Mouse (Mus musculus) heart, embryonic 12.5 days (tissue): ENCODE data around the gene 4930452B06Rik. TPM values are rescaled to one million over a fixed set of nuclear protein-coding genes. Genes with fewer than 3 reads are reported as not detected.

Experiments used
- ATAC-seq: fragments of 200-750 bp; cut with Nextera tagmentation; 2 replicates; pipeline ENCODE4 v1.8.0; 2017; ENCODE audit warnings: moderate TSS enrichment, moderate library complexity; ENCODE audit not compliant: insufficient number of reproducible peaks, low FRiP score
- H3K27ac ChIP-seq: fragments of 300-500 bp; sonication (generic); 2 replicates; pipeline ENCODE4 v1.5.1; 2016; ENCODE audit warnings: mild to moderate bottlenecking, moderate library complexity; ENCODE audit not compliant: poor library complexity, severe bottlenecking
- H3K27me3 ChIP-seq: fragments of 300-500 bp; sonication (generic); replicated peaks from 2 replicates; pipeline ENCODE4 v1.6.1; 2016; ENCODE audit warnings: mild to moderate bottlenecking, moderate library complexity
- H3K36me3 ChIP-seq: fragments of 300-500 bp; sonication (generic); 2 replicates; pipeline ENCODE4 v1.6.1; 2016; ENCODE audit warnings: mild to moderate bottlenecking, moderate library complexity
- H3K4me1 ChIP-seq: fragments of 300-500 bp; sonication (generic); replicated peaks from 2 replicates; pipeline ENCODE4 v1.6.1; 2016; ENCODE audit warnings: mild to moderate bottlenecking
- H3K4me2 ChIP-seq: fragments of 300-500 bp; sonication (generic); 2 replicates; pipeline ENCODE4 v1.6.1; 2016; ENCODE audit warnings: mild to moderate bottlenecking, moderate library complexity
- H3K4me3 ChIP-seq: fragments of 300-500 bp; sonication (generic); 2 replicates; pipeline ENCODE4 v1.5.1; 2016; ENCODE audit warnings: mild to moderate bottlenecking
- H3K9ac ChIP-seq: fragments of 300-500 bp; sonication (generic); 2 replicates; pipeline ENCODE4 v1.6.1; 2016; ENCODE audit warnings: mild to moderate bottlenecking, moderate library complexity
- H3K9me3 ChIP-seq: fragments of 300-500 bp; sonication (generic); replicated peaks from 2 replicates; pipeline ENCODE4 v1.6.1; 2016; ENCODE audit warnings: mild to moderate bottlenecking, moderate library complexity
- WGBS: fragments of 180-500 bp; shearing (Covaris S2); methylation state at CpG from one replicate; pipeline ENCODE4 v1.1.7; 2016; 5-methylcytosine and 5-hydroxymethylcytosine counted together
- polyA plus RNA-seq: library from polyadenylated mRNA; unstranded; fragments of >200 nt; fragmentation: Nextera tagmentation; extraction: Ambion mirVana; gene quantifications from 2 replicates; pipeline ENCODE4 v1.2.1, GENCODE M21; 2016

Gene 4930452B06Rik
- polyA plus RNA-seq, 1 experiment from 2014 or later = 21.4 TPM

DNA sequence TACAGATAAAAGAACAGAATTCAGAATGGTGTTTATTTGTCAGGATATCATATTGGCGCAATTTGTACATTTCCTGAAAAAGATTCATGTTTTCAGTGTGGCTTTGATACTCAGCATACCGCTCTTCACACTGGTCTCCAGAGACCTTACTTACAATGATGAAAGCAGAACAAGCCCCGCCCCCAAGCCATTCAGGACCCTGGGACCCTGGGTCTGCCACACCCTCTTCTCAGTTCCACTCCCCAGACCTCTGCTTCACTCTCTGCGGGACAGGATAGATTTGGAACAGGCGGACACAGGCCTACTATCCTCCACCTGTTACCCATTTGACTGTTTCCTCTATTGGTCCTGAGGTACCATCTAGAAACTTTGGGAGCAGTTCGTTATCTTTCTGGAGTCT, 260.1 kb downstream of the 4930452B06Rik start:
- no peak for ATAC-seq
- Histone ChIP-seq H3K4me2 (no peak overlapping the region), H3K36me3 (no peaks in the 10 kb centered on the region), H3K4me3 (no peak overlapping the region), H3K9ac (no peak overlapping the region), H3K4me1 (no peaks in the 10 kb centered on the region), H3K27ac (no peak overlapping the region), H3K27me3 (no peaks in the 10 kb centered on the region), H3K9me3 (no peaks in the 10 kb centered on the region)
- 68% methylated on average over 6 of the region's 6 CpGs for WGBS

DNA sequence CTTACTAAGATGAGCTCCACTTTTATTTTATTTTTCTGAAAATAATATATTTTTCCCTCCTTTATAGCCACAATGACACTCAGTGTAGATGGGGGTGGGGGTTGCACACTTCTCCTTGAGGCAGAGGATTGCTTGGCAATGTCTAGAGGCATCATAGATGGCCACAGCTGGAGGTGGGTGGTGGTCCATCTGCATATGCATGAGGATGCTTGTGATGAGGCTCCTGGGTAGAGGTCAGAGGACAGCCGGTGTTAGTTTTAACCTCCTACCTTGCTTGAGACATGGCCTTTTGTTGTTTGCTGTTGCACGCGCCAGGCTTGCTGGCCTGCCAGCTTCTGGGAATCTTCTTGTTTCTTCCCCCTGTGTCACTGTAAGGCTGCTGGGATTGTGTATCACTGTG, 262.7 kb downstream of the 4930452B06Rik start:
- WGBS = 87% methylated on average over 3 of the region's 3 CpGs
- no peaks in the 10 kb centered on the region for H3K9me3 ChIP-seq
- H3K9ac ChIP-seq = no peak overlapping the region
- no peaks in the 10 kb centered on the region for H3K4me1 ChIP-seq
- ATAC-seq = no peak
- no peaks in the 10 kb centered on the region for H3K36me3 ChIP-seq
- H3K4me3 ChIP-seq = no peak overlapping the region
- no peak overlapping the region for H3K27ac ChIP-seq
- H3K27me3 ChIP-seq = no peaks in the 10 kb centered on the region
- H3K4me2 ChIP-seq = no peak overlapping the region

DNA sequence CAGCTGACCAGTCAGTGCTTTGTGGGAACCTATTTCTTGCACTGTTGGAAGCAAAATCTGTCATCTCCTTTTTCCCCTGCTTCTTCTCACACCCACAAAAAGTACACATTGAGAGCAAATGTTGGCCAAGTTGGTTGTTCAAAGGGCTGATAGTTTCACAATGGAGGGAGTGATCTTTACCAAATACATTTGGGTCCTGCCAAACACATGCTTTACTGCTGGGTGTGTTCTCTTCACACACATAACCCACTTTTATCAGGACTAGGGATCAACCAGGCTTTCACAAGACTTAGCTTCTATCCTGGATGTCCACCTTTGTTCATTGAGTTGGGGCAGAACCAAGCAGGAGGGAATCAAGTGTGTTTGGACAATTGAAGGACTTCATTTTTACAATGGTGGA, 267.5 kb downstream of the 4930452B06Rik start:
- Histone ChIP-seq H3K36me3 (no peaks in the 10 kb centered on the region), H3K9me3 (no peaks in the 10 kb centered on the region), H3K4me3 (no peak overlapping the region), H3K9ac (no peak overlapping the region), H3K27me3 (no peaks in the 10 kb centered on the region), H3K4me1 (peaks cover 5% of the 10 kb centered on the region), H3K27ac (no peak overlapping the region), H3K4me2 (no peak overlapping the region)
- ATAC-seq = no peak

DNA sequence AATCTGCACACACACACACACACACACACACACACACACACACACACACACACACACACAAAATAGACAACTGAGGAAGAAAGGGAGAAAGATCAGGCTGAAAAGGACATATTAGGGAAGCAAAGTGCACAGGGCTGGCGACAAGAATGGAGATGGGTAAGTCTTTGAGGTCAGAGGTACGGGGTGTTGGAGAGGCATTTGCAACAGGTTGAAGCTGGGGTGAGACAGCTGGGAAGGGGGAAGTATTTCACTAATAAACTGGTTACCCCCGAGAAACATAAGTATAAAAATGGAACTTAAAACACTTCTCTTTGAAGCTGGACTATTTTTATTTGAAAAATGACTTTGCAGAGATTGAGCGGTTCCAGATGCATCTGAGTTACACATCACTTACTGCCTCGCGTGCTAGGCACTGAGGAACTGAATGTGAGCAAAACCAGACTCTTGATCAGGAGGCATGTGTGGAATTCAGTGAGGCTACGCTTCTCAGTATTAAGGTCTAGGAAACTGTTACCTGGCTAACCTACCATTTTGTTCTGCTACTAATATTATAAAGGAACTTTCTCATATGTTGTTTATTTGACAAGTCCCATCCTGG, 270.3 kb downstream of the 4930452B06Rik start:
- no peaks in the 10 kb centered on the region for H3K9me3 ChIP-seq
- H3K4me2 ChIP-seq = no peak overlapping the region
- no peak overlapping the region for H3K4me3 ChIP-seq
- H3K36me3 ChIP-seq = no peaks in the 10 kb centered on the region
- H3K27ac ChIP-seq = no peak overlapping the region
- H3K9ac ChIP-seq = no peak overlapping the region
- ATAC-seq = no peak
- no peaks in the 10 kb centered on the region for H3K27me3 ChIP-seq
- H3K4me1 ChIP-seq = peaks cover 5% of the 10 kb centered on the region
- WGBS = 40% methylated on average over 7 of the region's 7 CpGs

DNA sequence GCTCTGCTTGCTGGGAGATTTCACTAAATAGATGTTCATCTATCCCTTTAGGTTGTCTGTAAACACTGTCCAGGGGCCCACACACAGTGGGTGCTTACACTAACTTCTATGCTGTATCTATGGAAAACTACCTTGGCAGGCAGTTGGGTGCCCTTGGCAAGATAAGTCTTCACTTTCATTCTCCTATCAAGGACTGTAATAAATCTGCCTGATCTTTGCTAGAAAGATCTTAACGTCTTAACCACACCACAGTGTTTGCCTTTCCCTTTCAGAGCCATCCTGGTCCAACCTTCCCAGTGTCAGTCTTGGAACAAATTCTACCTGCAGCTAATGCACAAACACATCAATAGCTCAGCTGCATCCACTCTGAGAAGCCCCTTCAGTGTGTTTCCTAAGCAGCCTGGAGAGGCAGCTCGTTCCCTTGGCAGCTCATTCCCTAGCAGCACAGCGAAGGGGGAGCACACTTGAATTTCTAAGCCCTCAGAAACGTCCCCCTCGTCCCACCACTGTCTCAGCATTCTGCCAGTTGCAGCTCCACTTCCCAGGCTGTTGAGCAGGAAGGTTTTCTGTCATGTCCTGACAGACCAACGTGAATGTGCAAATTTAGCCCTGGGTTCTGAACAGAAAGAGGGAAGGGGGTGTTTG, 273.7 kb downstream of the 4930452B06Rik start:
- ATAC-seq = no peak
- no peak overlapping the region for H3K9ac ChIP-seq
- no peaks in the 10 kb centered on the region for H3K27me3 ChIP-seq
- H3K4me3 ChIP-seq = no peak overlapping the region
- no peaks in the 10 kb centered on the region for H3K9me3 ChIP-seq
- H3K27ac ChIP-seq = no peak overlapping the region
- H3K4me1 ChIP-seq = peaks cover 5% of the 10 kb centered on the region
- H3K36me3 ChIP-seq = no peaks in the 10 kb centered on the region
- no peak overlapping the region for H3K4me2 ChIP-seq
- WGBS = 53% methylated on average over 6 of the region's 6 CpGs
